Mouse (Mus musculus) Patski (cell line): ENCODE results near the gene Gla. TPM values are rescaled to one million over a fixed set of nuclear protein-coding genes. Genes with fewer than 3 reads are reported as not detected.

Source experiments
- ATAC-seq: fragments of 100-300 bp; one replicate; pipeline ENCODE4 v1.8.0; 2021
- CTCF ChIA-PET: fragments of 350-600 bp; sonication (Branson Sonifier 250); formaldehyde crosslinking; loops from one replicate; lab custom pipeline; 2022; ENCODE audit warnings: inconsistent platforms; lab: Charles Lee
- POLR2A ChIA-PET: fragments of 350-600 bp; sonication (Branson Sonifier 250); formaldehyde crosslinking; loops from one replicate; lab custom pipeline; 2022; ENCODE audit warnings: antibody characterized with exemption, inconsistent platforms; lab: Charles Lee
- DNase-seq: peaks from one replicate; pipeline ENCODE4 v3.0.0-alpha.2; 2011; ENCODE audit warnings: low read depth, low spot score
- H3K27me3 ChIP-seq: fragments of 371-371 bp; one replicate; pipeline ENCODE4 v1.5.1; 2021
- CTCF ChIP-seq: fragments of 100-300 bp; IDR thresholded peaks from one replicate; pipeline ENCODE4 v1.5.1; 2021
- in situ Hi-C: fragments of 300-500 bp; cut with MboI; formaldehyde crosslinking; loops from 3 replicates; pipeline ENCODE4 v1.11.1; 2018; ENCODE audit warnings: low pct_unique_long_range_greater_than_20kb, mixed read lengths
- polyA plus RNA-seq: library from polyadenylated mRNA; unstranded; gene quantifications from one replicate; pipeline ENCODE4 v1.2.3, GENCODE M21; 2021

Gene Gla
- polyA plus RNA-seq, 1 experiment from 2014 or later = 26.9 TPM

GRCm38 (mm10) chrX:134588997-134589396, 11.9 kb downstream of the Gla start:
- POLR2A ChIA-PET = no interaction called here
- H3K27me3 ChIP-seq = peaks cover 7% of the 10 kb centered on the region
- in situ Hi-C loops = no loop called here
- no peak for DNase-seq
- TF ChIP-seq CTCF = no peak
- ATAC-seq = no peak
- CTCF ChIA-PET = no interaction called here

GRCm38 (mm10) chrX:134588261-134588660, 12.7 kb downstream of the Gla start:
- TF ChIP-seq CTCF = no peak
- H3K27me3 ChIP-seq = peaks cover 15% of the 10 kb centered on the region
- ATAC-seq = no peak
- in situ Hi-C loops = no loop called here
- no peak for DNase-seq
- ChIA-PET POLR2A (no interaction called here), CTCF (interaction anchor here (2.0 kb wide), 1 partner anchor 12 kb away, joined by 8 read pairs; the partner anchor contains the start of genes Gla and Hnrnph2)

- peaks cover 9% of the 10 kb centered on the region for H3K27me3 ChIP-seq
- CTCF ChIA-PET = interaction anchor here (2.0 kb wide), 1 partner anchor 14 kb away, joined by 8 read pairs; the partner anchor contains the start of genes Gla and Hnrnph2
- ATAC-seq (no peak), DNase-seq (no peak)
- POLR2A ChIA-PET = no interaction called here
- TF ChIP-seq CTCF = no peak
- in situ Hi-C loops = no loop called here
Measured at GRCm38 (mm10) chrX:134586447-134586846, 14.5 kb downstream of the Gla start.

- ATAC-seq = peak; percentile 97
- in situ Hi-C loops = no loop called here
- CTCF ChIA-PET = interaction anchor here (1.2 to 2.1 kb wide), 3 partner anchors 9 to 28 kb away, joined by 4 to 9 read pairs (median 6); partner anchors contain the start of genes Gla and Hnrnph2
- peak; percentile 79 for TF ChIP-seq CTCF
- peak; percentile 63 for DNase-seq
- H3K27me3 ChIP-seq = peaks cover 15% of the 10 kb centered on the region
- POLR2A ChIA-PET = interaction anchor here (1.0 kb wide), 1 partner anchor 15 kb away, joined by 5 read pairs; no protein-coding TSS in a partner anchor
Measured at GRCm38 (mm10) chrX:134585103-134586002, 15.6 kb downstream of the Gla start, which contains the start of gene Rpl36a. Gene Rpl36a (plus strand): TSS chrX:134585654.

GRCm38 (mm10) chrX:134582888-134583669, 17.8 kb downstream of the Gla start, which contains the start of gene Btk:
Gene Btk (minus strand): TSS chrX:134583570.
- POLR2A ChIA-PET = interaction anchor here (0.7 kb wide), 1 partner anchor 22 kb away, joined by 8 read pairs; no protein-coding TSS in a partner anchor
- ATAC-seq (no peak), DNase-seq (no peak)
- CTCF ChIA-PET = interaction anchor here (1.2 to 1.3 kb wide), 2 partner anchors 19 to 33 kb away, joined by 3 to 5 read pairs; no protein-coding TSS in a partner anchor
- no peak for TF ChIP-seq CTCF
- H3K27me3 ChIP-seq = peaks cover 23% of the 10 kb centered on the region
- in situ Hi-C loops = no loop called here

GRCm38 (mm10) chrX:134582270-134582669, 18.7 kb downstream of the Gla start:
- in situ Hi-C loops = no loop called here
- ATAC-seq (no peak), DNase-seq (no peak)
- ChIA-PET CTCF (interaction anchor here (1.2 kb wide), 1 partner anchor 32 kb away, joined by 3 read pairs; no protein-coding TSS in a partner anchor), POLR2A (no interaction called here)
- H3K27me3 ChIP-seq = peaks cover 23% of the 10 kb centered on the region
- no peak for TF ChIP-seq CTCF

- ATAC-seq (no peak), DNase-seq (no peak)
- ChIA-PET POLR2A (no interaction called here), CTCF (no interaction called here)
- TF ChIP-seq CTCF = no peak
- in situ Hi-C loops = no loop called here
- H3K27me3 ChIP-seq = peaks cover 23% of the 10 kb centered on the region
Measured at GRCm38 (mm10) chrX:134580528-134581305, 20.2 kb downstream of the Gla start.

- CTCF ChIA-PET = no interaction called here
Measured at GRCm38 (mm10) chrX:134577896-134578295, 23.0 kb downstream of the Gla start.

GRCm38 (mm10) chrX:134566536-134567222, 34.2 kb downstream of the Gla start:
- no peak for TF ChIP-seq CTCF
- peaks cover 44% of the 10 kb centered on the region for H3K27me3 ChIP-seq
- ChIA-PET POLR2A (no interaction called here), CTCF (no interaction called here)
- DNase-seq (no peak), ATAC-seq (no peak)
- in situ Hi-C loops = no loop called here

More at GRCm38 (mm10) chrX:134577896-134578295, 23.0 kb downstream of the Gla start:
- DNase-seq = no peak
- ATAC-seq = no peak
- peaks cover 29% of the 10 kb centered on the region for H3K27me3 ChIP-seq
- POLR2A ChIA-PET = no interaction called here
- in situ Hi-C loops = no loop called here
- TF ChIP-seq CTCF = no peak
